Mouse (Mus musculus): ENCODE data around the gene Acaca.

Acaca gene

DNA sequence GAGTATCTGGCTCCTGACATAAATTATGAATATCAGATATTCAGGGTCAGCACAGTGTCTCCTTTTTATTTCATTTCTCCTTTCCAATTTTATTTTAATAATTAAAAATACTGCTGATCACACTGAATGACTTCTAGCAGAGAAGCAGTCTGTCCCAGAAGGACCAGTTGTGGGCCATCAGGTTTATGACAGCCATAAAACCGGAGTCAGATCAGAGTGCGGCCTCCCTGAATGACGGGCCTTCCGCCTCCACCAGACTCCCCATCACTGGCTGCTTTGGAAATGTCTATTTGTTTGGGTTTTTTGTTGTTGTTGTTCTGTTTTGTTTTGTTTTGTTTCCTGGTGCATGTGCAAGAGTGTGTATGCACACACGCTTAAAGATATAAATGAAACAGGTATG is 232.1 kb downstream of the Acaca start:
- TF ChIP-seq CTCF (conservative IDR thresholded peaks at IDR 0.05; ENCODE audit: low read length) (no peak), NANOG (IDR thresholded peaks at IDR 0.05; ENCODE audit: borderline replicate concordance, low read length) (no peak), POU5F1 (IDR thresholded peaks at IDR 0.05; ENCODE audit: borderline replicate concordance, low read length) (no peak)
- H3K9me3 ChIP-seq (ENCODE audit: low read length), result no peaks in the 10 kb centered on the region
- no peaks in the 10 kb centered on the region for H3K27me3 ChIP-seq (ENCODE audit: insufficient read depth, low read length)
- H3K36me3 ChIP-seq (ENCODE audit: insufficient read depth, low read length), result peaks cover 18% of the 10 kb centered on the region
- H3K4me1 ChIP-seq (replicated peaks; ENCODE audit: low read depth, low read length), result no peaks in the 10 kb centered on the region
- H3K4me3 ChIP-seq (replicated peaks; ENCODE audit: low read length), result no peak overlapping the region

DNA sequence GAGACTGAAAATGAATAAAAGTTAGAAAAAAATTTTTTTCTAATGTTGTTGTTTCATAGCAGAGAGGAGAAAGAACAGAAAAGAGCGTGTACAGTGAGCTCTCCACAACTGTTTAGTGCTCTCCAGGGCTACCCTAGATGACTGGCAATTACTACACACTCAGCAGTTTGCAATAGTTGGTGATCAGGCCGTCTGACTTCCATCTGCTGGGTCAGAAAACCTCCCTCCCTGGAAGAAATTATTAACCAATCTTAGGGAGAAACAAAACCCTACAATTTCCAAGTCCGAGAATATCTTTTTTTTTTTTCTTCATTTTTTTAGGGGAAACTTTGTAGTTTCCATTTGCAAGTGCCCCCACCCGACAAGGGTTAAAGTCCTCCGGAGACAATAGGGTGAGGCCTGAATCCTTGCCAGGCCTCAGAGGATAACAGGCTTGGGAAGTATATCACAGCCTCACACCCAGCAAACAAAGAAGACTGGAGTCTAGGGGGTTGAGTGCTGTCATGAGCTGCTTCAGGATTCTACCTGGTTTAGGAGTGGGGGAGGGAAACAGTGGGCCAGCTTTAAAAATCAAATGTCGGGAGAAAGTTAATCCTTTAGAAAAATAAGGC is 233.3 kb downstream of the Acaca start:
- Histone ChIP-seq H3K9me3 (ENCODE audit: low read length) (no peaks in the 10 kb centered on the region), H3K4me1 (replicated peaks; ENCODE audit: low read depth, low read length) (no peaks in the 10 kb centered on the region), H3K36me3 (ENCODE audit: insufficient read depth, low read length) (peaks cover 14% of the 10 kb centered on the region), H3K4me3 (replicated peaks; ENCODE audit: low read length) (no peak overlapping the region), H3K27me3 (ENCODE audit: insufficient read depth, low read length) (no peaks in the 10 kb centered on the region)
- TF ChIP-seq POU5F1 (IDR thresholded peaks at IDR 0.05; ENCODE audit: borderline replicate concordance, low read length), result no peak
- no peak for TF ChIP-seq NANOG (IDR thresholded peaks at IDR 0.05; ENCODE audit: borderline replicate concordance, low read length)
- TF ChIP-seq CTCF (conservative IDR thresholded peaks at IDR 0.05; ENCODE audit: low read length), result no peak

DNA sequence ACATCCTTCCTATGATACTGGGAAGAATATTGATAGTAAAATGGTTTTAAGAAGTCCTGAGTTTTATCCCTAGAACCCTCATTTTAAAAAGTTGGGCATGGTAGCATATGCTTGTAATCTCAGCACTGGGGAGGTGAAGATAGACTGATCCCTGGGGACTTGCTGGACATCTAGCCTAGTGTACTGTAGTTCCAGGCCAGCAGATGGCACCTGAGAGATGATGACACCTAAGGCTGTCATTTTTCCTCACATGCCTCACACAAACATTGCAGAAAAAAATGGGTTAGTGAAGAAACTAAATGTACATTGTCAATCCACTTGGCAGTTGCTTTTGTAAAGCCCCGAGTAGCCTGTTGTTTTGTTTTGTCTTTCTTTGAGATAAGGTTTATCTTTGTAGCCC is 235.8 kb downstream of the Acaca start:
- H3K9me3 ChIP-seq (ENCODE audit: low read length), result no peaks in the 10 kb centered on the region
- TF ChIP-seq POU5F1 (IDR thresholded peaks at IDR 0.05; ENCODE audit: borderline replicate concordance, low read length), result no peak
- TF ChIP-seq NANOG (IDR thresholded peaks at IDR 0.05; ENCODE audit: borderline replicate concordance, low read length), result no peak
- TF ChIP-seq CTCF (conservative IDR thresholded peaks at IDR 0.05; ENCODE audit: low read length), result no peak
- no peaks in the 10 kb centered on the region for H3K27me3 ChIP-seq (ENCODE audit: insufficient read depth, low read length)
- H3K36me3 ChIP-seq (ENCODE audit: insufficient read depth, low read length), result peaks cover 19% of the 10 kb centered on the region
- no peaks in the 10 kb centered on the region for H3K4me1 ChIP-seq (replicated peaks; ENCODE audit: low read depth, low read length)
- no peak overlapping the region for H3K4me3 ChIP-seq (replicated peaks; ENCODE audit: low read length)

DNA sequence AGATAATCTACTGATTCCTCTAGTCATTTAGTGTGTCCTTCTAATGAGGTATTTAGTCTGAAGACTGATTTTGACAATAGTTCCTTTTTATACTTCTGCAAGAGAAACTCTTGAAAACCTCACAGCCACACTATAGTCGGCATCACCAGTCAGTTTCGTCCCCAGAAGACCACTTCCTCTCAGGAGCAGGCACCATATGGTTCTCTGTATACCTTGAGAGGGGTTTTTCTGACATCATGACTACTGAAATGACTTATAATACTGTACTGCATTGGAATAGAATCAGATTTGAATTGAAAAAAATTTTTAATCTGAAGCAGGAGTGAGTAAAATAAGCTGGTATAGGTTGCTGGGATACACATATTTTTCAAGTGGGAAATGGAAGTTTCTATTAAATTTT is 239.4 kb downstream of the Acaca start:
- peaks cover 28% of the 10 kb centered on the region for H3K36me3 ChIP-seq (ENCODE audit: insufficient read depth, low read length)
- TF ChIP-seq NANOG (IDR thresholded peaks at IDR 0.05; ENCODE audit: borderline replicate concordance, low read length) (no peak), CTCF (conservative IDR thresholded peaks at IDR 0.05; ENCODE audit: low read length) (no peak), POU5F1 (IDR thresholded peaks at IDR 0.05; ENCODE audit: borderline replicate concordance, low read length) (no peak)
- H3K9me3 ChIP-seq (ENCODE audit: low read length), result no peaks in the 10 kb centered on the region
- H3K4me3 ChIP-seq (replicated peaks; ENCODE audit: low read length), result no peak overlapping the region
- H3K4me1 ChIP-seq (replicated peaks; ENCODE audit: low read depth, low read length), result no peaks in the 10 kb centered on the region
- no peaks in the 10 kb centered on the region for H3K27me3 ChIP-seq (ENCODE audit: insufficient read depth, low read length)

DNA sequence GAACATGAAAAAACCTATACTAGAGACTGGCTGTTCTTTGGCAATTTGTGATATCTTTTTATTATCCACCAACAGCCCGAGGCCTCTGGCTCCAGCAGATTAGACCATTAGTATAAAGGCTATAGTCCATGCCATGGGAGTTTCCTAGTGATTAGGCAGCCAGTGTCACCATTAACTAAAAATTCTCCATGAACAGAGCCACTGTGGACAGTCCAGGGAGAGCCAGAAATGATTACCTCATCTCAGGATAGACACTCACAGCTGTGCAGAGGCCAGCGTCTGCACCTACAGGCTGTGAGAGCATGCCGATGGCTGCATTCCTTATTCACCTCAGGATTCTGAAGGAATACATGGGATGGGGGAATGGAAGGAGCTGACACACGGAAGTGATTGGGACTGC is 243.7 kb downstream of the Acaca start:
- no peak overlapping the region for H3K4me3 ChIP-seq (replicated peaks; ENCODE audit: low read length)

DNA sequence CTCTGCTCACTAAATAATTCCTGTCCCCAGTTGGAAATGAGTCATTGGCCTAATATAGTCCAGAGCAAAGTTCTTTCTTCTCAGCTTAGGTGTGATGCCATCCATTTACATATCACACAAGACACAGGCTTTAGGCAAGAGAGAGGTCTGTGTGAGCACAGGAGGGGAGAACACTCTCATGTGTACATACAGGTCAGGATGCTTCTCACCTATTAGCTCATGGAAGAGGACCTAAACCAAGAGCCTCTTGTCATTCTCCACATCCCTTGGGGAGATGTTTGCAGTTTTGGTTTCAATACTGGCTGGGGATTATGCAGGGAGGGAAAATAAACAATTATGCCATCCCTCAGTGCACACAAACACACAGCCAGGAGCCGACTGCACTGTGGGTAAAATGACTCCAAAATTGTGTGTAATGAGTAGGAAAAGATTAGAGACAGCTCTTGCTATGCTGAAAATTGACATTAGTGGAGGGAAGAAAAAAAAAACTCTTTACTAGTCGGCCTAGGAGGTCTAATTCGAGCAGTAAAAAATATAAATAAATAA is 246.6 kb downstream of the Acaca start:
- no peak overlapping the region for H3K4me3 ChIP-seq (replicated peaks; ENCODE audit: low read length)
- TF ChIP-seq NANOG (IDR thresholded peaks at IDR 0.05; ENCODE audit: borderline replicate concordance, low read length), result no peak
- TF ChIP-seq POU5F1 (IDR thresholded peaks at IDR 0.05; ENCODE audit: borderline replicate concordance, low read length), result no peak
- no peak for TF ChIP-seq CTCF (conservative IDR thresholded peaks at IDR 0.05; ENCODE audit: low read length)
- H3K4me1 ChIP-seq (replicated peaks; ENCODE audit: low read depth, low read length), result no peaks in the 10 kb centered on the region

More for the DNA sequence above, 243.7 kb downstream of the Acaca start:
- H3K9me3 ChIP-seq (ENCODE audit: low read length), result no peaks in the 10 kb centered on the region
- no peaks in the 10 kb centered on the region for H3K4me1 ChIP-seq (replicated peaks; ENCODE audit: low read depth, low read length)
- TF ChIP-seq POU5F1 (IDR thresholded peaks at IDR 0.05; ENCODE audit: borderline replicate concordance, low read length), result no peak
- TF ChIP-seq CTCF (conservative IDR thresholded peaks at IDR 0.05; ENCODE audit: low read length), result no peak
- TF ChIP-seq NANOG (IDR thresholded peaks at IDR 0.05; ENCODE audit: borderline replicate concordance, low read length), result no peak
- peaks cover 21% of the 10 kb centered on the region for H3K36me3 ChIP-seq (ENCODE audit: insufficient read depth, low read length)
- H3K27me3 ChIP-seq (ENCODE audit: insufficient read depth, low read length), result no peaks in the 10 kb centered on the region

DNA sequence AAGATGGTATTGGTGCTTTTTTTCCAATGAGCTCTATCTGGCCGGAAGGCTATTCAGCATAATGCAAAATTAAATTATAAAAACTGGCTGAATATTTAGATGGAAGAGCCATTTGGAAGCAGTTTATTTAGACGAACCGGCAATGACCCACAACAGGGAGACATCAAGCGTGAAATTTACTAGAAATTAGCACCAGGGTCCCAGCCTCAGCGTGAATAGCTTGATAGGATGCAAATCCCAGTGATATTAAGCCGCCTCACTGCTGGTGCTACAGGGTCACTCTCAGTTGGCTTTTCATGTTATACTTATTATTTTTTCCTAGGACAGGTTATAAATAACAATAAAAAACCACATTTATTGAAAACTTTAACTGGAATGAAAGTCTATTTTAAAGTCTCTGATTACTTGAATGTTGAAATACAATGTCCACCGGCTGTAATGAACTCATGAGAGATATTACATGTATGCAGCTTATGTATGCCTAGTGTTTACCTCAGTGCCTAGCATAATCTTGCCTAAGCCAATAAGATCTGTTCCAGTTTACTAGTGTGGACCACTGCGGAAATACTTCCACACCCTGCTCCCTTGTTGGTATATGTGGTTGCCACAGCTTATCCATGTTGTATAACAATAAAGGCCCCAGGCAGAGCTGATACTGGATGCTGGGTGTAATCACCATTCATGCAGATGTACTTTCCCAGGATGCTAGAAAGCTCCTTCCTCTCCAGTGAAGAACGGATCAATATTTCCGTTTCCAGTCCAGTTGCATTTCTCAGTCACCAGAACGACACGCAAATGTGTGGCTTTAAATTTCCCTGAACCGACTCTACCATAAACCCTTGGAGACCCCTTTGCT is 247.3 kb downstream of the Acaca start:
- TF ChIP-seq POU5F1 (IDR thresholded peaks at IDR 0.05; ENCODE audit: borderline replicate concordance, low read length), result no peak
- TF ChIP-seq NANOG (IDR thresholded peaks at IDR 0.05; ENCODE audit: borderline replicate concordance, low read length), result no peak
- no peak for TF ChIP-seq CTCF (conservative IDR thresholded peaks at IDR 0.05; ENCODE audit: low read length)
- Histone ChIP-seq H3K4me3 (replicated peaks; ENCODE audit: low read length) (no peak overlapping the region), H3K9me3 (ENCODE audit: low read length) (no peaks in the 10 kb centered on the region), H3K27me3 (ENCODE audit: insufficient read depth, low read length) (no peaks in the 10 kb centered on the region), H3K4me1 (replicated peaks; ENCODE audit: low read depth, low read length) (no peaks in the 10 kb centered on the region), H3K36me3 (ENCODE audit: insufficient read depth, low read length) (peaks cover 15% of the 10 kb centered on the region)

More for the DNA sequence above, 246.6 kb downstream of the Acaca start:
- no peaks in the 10 kb centered on the region for H3K27me3 ChIP-seq (ENCODE audit: insufficient read depth, low read length)
- H3K36me3 ChIP-seq (ENCODE audit: insufficient read depth, low read length), result peaks cover 18% of the 10 kb centered on the region
- no peaks in the 10 kb centered on the region for H3K9me3 ChIP-seq (ENCODE audit: low read length)

DNA sequence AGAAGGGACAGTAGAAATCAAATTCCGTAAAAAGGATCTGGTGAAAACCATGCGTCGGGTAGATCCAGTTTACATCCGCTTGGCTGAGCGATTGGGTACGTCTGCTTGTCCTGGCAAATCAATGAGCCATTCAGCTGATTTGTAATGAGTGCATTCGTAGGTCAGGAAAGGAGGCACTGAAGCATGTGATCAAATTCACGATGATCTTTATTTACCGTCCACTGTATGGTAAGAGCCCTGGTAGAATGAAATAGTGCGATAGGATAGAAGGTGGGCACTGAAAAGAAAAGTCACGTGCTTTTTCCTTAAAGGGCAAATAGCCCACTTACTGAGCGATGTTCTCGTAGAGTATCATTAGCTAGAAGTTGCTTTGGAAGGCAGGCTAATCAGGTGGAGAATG is 253.0 kb downstream of the Acaca start:
- TF ChIP-seq NANOG (IDR thresholded peaks at IDR 0.05; ENCODE audit: borderline replicate concordance, low read length), result no peak
- no peak for TF ChIP-seq CTCF (conservative IDR thresholded peaks at IDR 0.05; ENCODE audit: low read length)
- TF ChIP-seq POU5F1 (IDR thresholded peaks at IDR 0.05; ENCODE audit: borderline replicate concordance, low read length), result no peak
- peaks cover 32% of the 10 kb centered on the region for H3K36me3 ChIP-seq (ENCODE audit: insufficient read depth, low read length)

More for the DNA sequence above, 253.0 kb downstream of the Acaca start:
- Histone ChIP-seq H3K9me3 (ENCODE audit: low read length) (no peaks in the 10 kb centered on the region), H3K4me3 (replicated peaks; ENCODE audit: low read length) (no peak overlapping the region), H3K27me3 (ENCODE audit: insufficient read depth, low read length) (no peaks in the 10 kb centered on the region), H3K4me1 (replicated peaks; ENCODE audit: low read depth, low read length) (no peaks in the 10 kb centered on the region)

Measured in E14TG2a.4 (cell line).